Mouse (Mus musculus) adrenal gland, adult 8-10 months (tissue): Measurements from ENCODE around the gene Fancc. TPM values are rescaled to one million over a fixed set of nuclear protein-coding genes. Genes with fewer than 3 reads are reported as not detected.

Experiments
- DNase-seq: peaks from one replicate; pipeline ENCODE4 v3.0.0; 2022
- total RNA-seq, 4 experiments: library from RNA; stranded (reverse); gene quantifications; 2 replicates each; pipeline ENCODE4 v1.2.4; 2022

Fancc gene
- 10 to 100 TPM; 11.8 to 15.2 (median 13.1) TPM for total RNA-seq

GRCm38 (mm10) chr13:63496646-63497582 lies at the start of gene Fancc:
Fancc (minus strand) TSS chr13:63497278.
- no peak for DNase-seq

- no peak for DNase-seq
Observed at GRCm38 (mm10) chr13:63545291-63545690, 48.2 kb upstream of the Fancc start.

- DNase-seq: no peak
Observed at GRCm38 (mm10) chr13:63544967-63545253, 47.8 kb upstream of the Fancc start.

- no peak for DNase-seq
Observed at GRCm38 (mm10) chr13:63544119-63544966, 47.3 kb upstream of the Fancc start.

DNA sequence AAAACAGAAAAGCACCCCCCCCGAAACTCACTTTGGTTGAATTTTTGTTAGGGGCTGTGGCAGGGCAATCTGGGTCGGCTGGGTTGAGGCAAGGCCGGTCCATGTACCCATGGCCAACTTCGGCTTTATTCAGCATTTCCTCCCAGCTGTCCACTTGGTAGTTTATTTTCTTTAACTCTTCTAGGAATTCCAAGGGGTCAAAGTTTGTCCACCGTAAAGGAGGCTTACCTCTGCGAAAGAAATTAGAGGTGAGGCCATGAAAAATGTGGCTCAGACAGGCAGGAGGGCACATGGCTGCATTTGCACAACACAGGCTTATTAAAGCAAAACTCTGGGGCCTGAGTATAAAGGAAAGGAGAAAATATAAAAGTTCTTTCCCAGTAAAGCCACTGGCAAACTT lies 46.4 kb upstream of the Fancc start:
- no peak for DNase-seq

GRCm38 (mm10) chr13:63542796-63543384 lies 45.8 kb upstream of the Fancc start:
- DNase-seq: no peak

DNA sequence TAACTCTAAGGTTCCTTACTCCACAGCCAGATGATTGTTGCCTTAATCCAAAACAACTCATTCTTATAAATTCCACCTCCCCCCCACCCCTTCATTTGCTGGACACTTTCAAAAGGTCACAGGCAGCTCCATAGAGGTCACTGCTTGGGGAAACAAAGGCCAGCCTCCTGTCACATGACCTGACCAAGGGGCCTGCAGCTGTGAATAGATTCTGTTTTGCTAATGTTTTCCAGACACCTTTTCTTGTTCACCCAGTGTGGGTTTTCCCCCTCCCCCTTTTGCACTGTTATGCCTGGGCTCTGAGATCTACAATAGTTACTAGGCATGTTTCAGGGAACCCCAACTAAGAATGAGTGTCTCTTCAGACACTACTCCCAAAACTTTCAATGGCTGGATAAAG lies 44.4 kb upstream of the Fancc start:
- DNase-seq: no peak

GRCm38 (mm10) chr13:63540584-63540983 lies 43.5 kb upstream of the Fancc start:
- DNase-seq: no peak

DNA sequence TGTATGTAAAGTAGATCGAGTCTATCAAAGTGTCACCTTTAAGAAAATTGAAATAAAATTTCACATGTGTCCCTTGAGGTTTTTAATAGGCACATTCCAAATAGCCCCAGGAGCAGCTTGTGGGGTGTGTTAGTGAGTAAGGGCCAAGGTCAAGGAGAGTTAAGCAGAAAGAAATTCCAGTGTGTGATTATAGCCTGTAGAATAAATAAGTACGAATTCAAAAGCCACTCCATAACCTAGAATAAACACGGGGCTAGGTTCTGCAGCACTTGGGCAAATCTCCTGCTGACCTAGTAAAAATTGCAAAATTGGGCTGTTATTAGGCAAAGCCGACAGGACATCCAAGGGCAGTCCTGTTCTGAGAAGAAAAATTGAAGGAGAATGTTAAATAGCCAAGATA lies 37.9 kb upstream of the Fancc start:
- DNase-seq: no peak

GRCm38 (mm10) chr13:63530857-63531256 lies 33.8 kb upstream of the Fancc start:
- no peak for DNase-seq

DNA sequence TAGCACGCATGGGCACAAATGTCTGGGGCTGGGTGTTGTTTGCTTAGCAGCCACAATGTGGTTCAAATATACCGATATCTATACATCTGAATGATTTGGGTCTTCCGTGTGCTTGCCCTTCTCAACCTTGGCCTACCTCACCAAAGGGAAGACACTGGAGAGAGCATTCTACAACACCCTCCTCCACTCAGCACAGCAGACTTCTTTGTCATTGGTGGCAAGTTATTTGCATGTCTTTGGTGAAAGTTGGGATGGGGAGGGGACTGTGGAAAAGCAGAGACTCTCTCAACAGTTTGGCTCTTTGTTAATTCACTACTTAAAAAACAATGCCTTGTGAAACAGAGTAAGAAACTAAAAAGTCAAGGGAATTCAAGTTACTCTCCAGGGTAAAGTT lies 33.3 kb upstream of the Fancc start:
- DNase-seq: no peak

- no peak for DNase-seq
Observed at GRCm38 (mm10) chr13:63529602-63530370, 32.7 kb upstream of the Fancc start.

- no peak for DNase-seq
Observed at GRCm38 (mm10) chr13:63528852-63529251, 31.8 kb upstream of the Fancc start.

GRCm38 (mm10) chr13:63528164-63528675 lies 31.1 kb upstream of the Fancc start:
- DNase-seq: no peak

GRCm38 (mm10) chr13:63525571-63526197 lies 28.6 kb upstream of the Fancc start:
- DNase-seq: no peak

DNA sequence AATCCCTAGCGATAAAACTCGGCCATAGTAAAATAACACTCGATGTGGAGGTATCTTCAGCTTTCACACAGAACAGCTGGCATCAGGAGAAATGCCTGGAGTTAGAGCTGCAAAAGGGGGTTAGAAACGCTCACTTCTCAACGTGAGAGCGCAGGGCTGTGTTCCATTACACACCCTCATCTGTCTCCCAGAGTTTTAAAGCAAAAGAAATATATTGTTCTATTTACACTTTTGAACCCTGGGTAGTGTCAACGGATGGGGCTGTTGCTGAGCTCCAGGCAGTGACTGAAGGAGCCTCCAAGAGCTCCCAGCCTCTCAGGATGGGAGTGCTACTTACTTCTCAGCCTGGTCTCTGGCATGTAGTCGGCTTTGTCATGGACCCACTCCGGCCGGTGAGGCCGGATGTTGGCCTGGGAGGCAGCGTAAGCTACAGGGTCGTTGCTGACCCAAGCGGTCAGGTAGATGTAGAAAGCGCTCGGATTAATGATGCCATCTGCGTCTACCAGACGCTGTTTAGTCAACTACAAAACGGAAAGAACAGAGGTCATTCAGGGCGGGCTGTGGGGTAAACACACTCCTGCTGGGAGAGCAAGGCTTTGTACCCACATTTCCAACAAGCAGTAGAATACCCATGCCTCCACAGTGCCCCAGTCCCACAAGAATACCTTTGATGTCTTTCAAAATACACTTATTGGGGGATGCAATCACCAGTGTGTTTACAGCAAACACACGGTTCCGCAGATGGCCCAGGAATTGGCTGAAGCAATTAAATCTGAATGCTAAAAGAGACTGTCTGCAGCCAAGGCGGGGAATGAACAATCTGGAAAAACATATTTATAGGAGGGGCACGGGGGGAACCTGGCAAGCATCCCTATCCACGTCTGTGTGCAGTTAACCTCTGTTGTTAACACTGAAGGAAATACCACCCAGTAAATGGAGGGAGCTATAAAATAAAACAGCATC lies 27.8 kb upstream of the Fancc start:
- DNase-seq: no peak

DNA sequence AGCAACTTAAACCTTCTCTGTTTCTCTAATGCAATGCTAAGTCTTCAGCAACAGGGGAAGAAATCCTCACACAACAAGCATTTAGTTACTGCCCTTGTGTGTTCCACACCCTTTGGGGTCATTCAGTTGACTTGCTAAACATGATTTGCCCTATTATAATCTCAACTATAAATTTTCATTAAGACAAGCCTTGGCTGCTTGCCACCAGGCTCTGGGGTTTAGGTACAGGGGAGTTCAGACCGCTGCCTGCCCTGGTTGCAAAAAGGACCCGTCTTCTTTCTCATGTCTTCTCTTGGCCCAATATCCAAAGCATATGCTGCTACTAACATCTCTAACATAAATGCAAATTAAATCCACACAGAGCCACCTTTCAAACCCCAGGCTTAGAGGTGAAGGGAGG lies 27.0 kb upstream of the Fancc start:
- DNase-seq: no peak

GRCm38 (mm10) chr13:63522832-63523231 lies 25.8 kb upstream of the Fancc start:
- DNase-seq: no peak

- DNase-seq: no peak
Observed at GRCm38 (mm10) chr13:63520110-63520509, 23.0 kb upstream of the Fancc start.

- no peak for DNase-seq
Observed at GRCm38 (mm10) chr13:63516535-63516934, 19.5 kb upstream of the Fancc start.

- DNase-seq: no peak
Observed at GRCm38 (mm10) chr13:63515542-63515941, 18.5 kb upstream of the Fancc start.
